In the genomic region with DNA sequence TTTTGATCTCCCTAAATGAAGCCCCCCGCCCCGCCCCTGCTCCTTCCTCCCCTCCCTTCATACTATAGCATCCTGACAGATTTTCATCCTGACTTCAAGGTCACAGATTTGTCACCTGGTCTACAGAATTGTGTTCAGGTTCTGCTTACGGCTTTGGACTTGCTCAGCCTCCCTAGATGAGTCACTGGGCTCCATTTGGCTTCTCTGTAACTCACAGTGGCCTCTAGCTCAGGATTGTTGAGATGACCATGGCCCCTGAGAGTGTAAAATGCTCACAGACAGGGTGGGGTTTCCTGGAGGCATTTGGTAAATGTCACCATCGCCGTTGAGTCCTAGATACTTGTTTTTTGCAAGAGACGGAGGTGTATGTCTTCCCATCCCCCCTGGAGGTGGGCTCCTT, we compare ENCODE assay signal across 25 mouse cellular contexts. TPM values are rescaled to one million over a fixed set of nuclear protein-coding genes. Genes with fewer than 3 reads are reported as not detected.
A peak's percentile ranks its signal among the peaks of the same experiment; 100 is the strongest.
DNase-seq lines count a peak whose midpoint lies in the region; ATAC-seq and TF ChIP-seq lines count a peak whose summit lies in the region.
"Had no signal": no experiment of that assay in that cellular context is flagged by ENCODE, and none has a peak within 500 bp of the region (broad histone marks: within the 10 kb centered on the region; RNA-seq: fewer than 3 reads in every experiment).

No protein-coding gene starts in this region.

- peak overlapping the region; percentile 72 for H3K4me2 ChIP-seq in hindbrain, embryonic 15.5 days
- H3K4me2 ChIP-seq in hindbrain, embryonic 11.5 days (replicated peaks; ENCODE audit: low read depth, low read length) = no peak overlapping the region
- peak overlapping the region; percentile 64 for H3K4me2 ChIP-seq in midbrain, embryonic 16.5 days (ENCODE audit: low read length)
- H3K4me2 ChIP-seq in midbrain, embryonic 11.5 days = no peak overlapping the region
- peak overlapping the region; percentile 82; the same call in 1 of the 2 replicates for H3K4me2 ChIP-seq in neural tube, embryonic 14.5 days (ENCODE audit: low read depth, low read length)
- H3K4me2 ChIP-seq in heart, embryonic 12.5 days = no peak overlapping the region
- H3K4me2 ChIP-seq: embryonic facial prominence, embryonic 13.5 days; heart, embryonic 15.5 days; liver, embryonic 11.5 days had no signal

- H3K4me3 ChIP-seq in cerebellum, adult 2 months (replicated peaks; ENCODE audit: insufficient read depth, low read depth, low read length) = peak overlapping the region; percentile 97
- H3K4me3 ChIP-seq in hindbrain, embryonic 15.5 days = no peak overlapping the region; the same call in 1 of the 2 replicates
- H3K4me3 ChIP-seq in hindbrain, embryonic 11.5 days (ENCODE audit: low read depth, low read length) = no peak overlapping the region
- H3K4me3 ChIP-seq in midbrain, embryonic 16.5 days (ENCODE audit: low read depth, low read length) = no peak overlapping the region; the same call in 1 of the 2 replicates
- H3K4me3 ChIP-seq in midbrain, embryonic 11.5 days (ENCODE audit: low read depth, low read length) = no peak overlapping the region
- H3K4me3 ChIP-seq in neural tube, embryonic 14.5 days (ENCODE audit: low read depth, low read length) = no peak overlapping the region; the same call in 1 of the 2 replicates
- no peak overlapping the region for H3K4me3 ChIP-seq in heart, embryonic 12.5 days
- H3K4me3 ChIP-seq: embryonic facial prominence, embryonic 13.5 days; erythroblast, embryonic 14.5 days; gastrocnemius, adult 2 months; myocyte had no signal

- H3K9me3 ChIP-seq in hindbrain, embryonic 15.5 days = no peaks in the 10 kb centered on the region
- no peaks in the 10 kb centered on the region for H3K9me3 ChIP-seq in hindbrain, embryonic 11.5 days (ENCODE audit: control insufficient read depth, low read length)
- no peaks in the 10 kb centered on the region for H3K9me3 ChIP-seq in midbrain, embryonic 16.5 days (replicated peaks; ENCODE audit: control insufficient read depth, low read length, poor library complexity, severe bottlenecking)
- H3K9me3 ChIP-seq in midbrain, embryonic 11.5 days (ENCODE audit: control insufficient read depth, low read length) = no peaks in the 10 kb centered on the region
- H3K9me3 ChIP-seq in neural tube, embryonic 14.5 days (ENCODE audit: control insufficient read depth, low read length) = no peaks in the 10 kb centered on the region
- peaks cover 8% of the 10 kb centered on the region for H3K9me3 ChIP-seq in heart, embryonic 12.5 days (replicated peaks)
- H3K9me3 ChIP-seq: forebrain, embryonic 12.5 days; heart, embryonic 15.5 days; midbrain, embryonic 10.5 days had no signal

- no peaks in the 10 kb centered on the region for H3K36me3 ChIP-seq in hindbrain, embryonic 15.5 days
- no peaks in the 10 kb centered on the region for H3K36me3 ChIP-seq in hindbrain, embryonic 11.5 days (ENCODE audit: control insufficient read depth, insufficient read depth, low read length)
- H3K36me3 ChIP-seq in midbrain, embryonic 16.5 days (ENCODE audit: control insufficient read depth, insufficient read depth, low read length) = no peaks in the 10 kb centered on the region
- H3K36me3 ChIP-seq in midbrain, embryonic 11.5 days (ENCODE audit: control insufficient read depth, insufficient read depth, low read length) = no peaks in the 10 kb centered on the region
- H3K36me3 ChIP-seq in neural tube, embryonic 14.5 days (ENCODE audit: control insufficient read depth, insufficient read depth, low read length) = no peaks in the 10 kb centered on the region
- no peaks in the 10 kb centered on the region for H3K36me3 ChIP-seq in heart, embryonic 12.5 days
- H3K36me3 ChIP-seq: embryonic facial prominence, embryonic 13.5 days; forebrain, embryonic 12.5 days; heart, embryonic 15.5 days; limb, embryonic 12.5 days; midbrain, embryonic 10.5 days had no signal

- no peak for TF ChIP-seq POLR2A in cerebellum, adult 2 months (IDR thresholded peaks at IDR 0.05; ENCODE audit: borderline replicate concordance, insufficient read depth, low read length)

- H3K27me3 ChIP-seq in cerebellum, adult 2 months (ENCODE audit: control insufficient read depth, insufficient read depth, low read length) = no peaks in the 10 kb centered on the region
- H3K27me3 ChIP-seq in hindbrain, embryonic 15.5 days = peaks cover 22% of the 10 kb centered on the region
- peaks cover 62% of the 10 kb centered on the region for H3K27me3 ChIP-seq in hindbrain, embryonic 11.5 days (ENCODE audit: control insufficient read depth, insufficient read depth, low read length)
- H3K27me3 ChIP-seq in midbrain, embryonic 16.5 days (ENCODE audit: control insufficient read depth, insufficient read depth, low read depth, low read length) = peaks cover 40% of the 10 kb centered on the region
- H3K27me3 ChIP-seq in midbrain, embryonic 11.5 days (ENCODE audit: control insufficient read depth, insufficient read depth, low read length) = peaks cover 56% of the 10 kb centered on the region
- peaks cover 27% of the 10 kb centered on the region for H3K27me3 ChIP-seq in neural tube, embryonic 14.5 days (ENCODE audit: control insufficient read depth, insufficient read depth, low read length)
- peaks cover 98% of the 10 kb centered on the region for H3K27me3 ChIP-seq in heart, embryonic 12.5 days (replicated peaks)

- peak; percentile 30 to 63 for DNase-seq in cerebellum, adult 2 months
- no peak for DNase-seq in cerebellum, adult 9-11 months
- DNase-seq in hindbrain, embryonic 11.5 days (ENCODE audit: low spot score) = no peak
- DNase-seq in midbrain, embryonic 11.5 days (ENCODE audit: low spot score, missing footprints) = no peak
- DNase-seq: adrenal gland, postnatal 14 days; gastrocnemius, adult 2 months; heart, postnatal 36 days; kidney, adult 2 months; liver, postnatal 0 days; right cerebral cortex, postnatal 14 days had no signal

- H3K4me1 ChIP-seq in cerebellum, adult 2 months (ENCODE audit: control insufficient read depth, insufficient read depth, low read length) = peaks cover 42% of the 10 kb centered on the region
- H3K4me1 ChIP-seq in hindbrain, embryonic 15.5 days (replicated peaks) = peaks cover 24% of the 10 kb centered on the region
- peaks cover 14% of the 10 kb centered on the region for H3K4me1 ChIP-seq in hindbrain, embryonic 11.5 days (replicated peaks; ENCODE audit: control insufficient read depth, insufficient read depth, low read length)
- H3K4me1 ChIP-seq in midbrain, embryonic 16.5 days (ENCODE audit: control insufficient read depth, insufficient read depth, low read length) = peaks cover 5% of the 10 kb centered on the region; the same call in 1 of the 2 replicates
- H3K4me1 ChIP-seq in midbrain, embryonic 11.5 days (ENCODE audit: control insufficient read depth, insufficient read depth, low read length) = peaks cover 13% of the 10 kb centered on the region
- H3K4me1 ChIP-seq in neural tube, embryonic 14.5 days (ENCODE audit: control insufficient read depth, insufficient read depth, low read length) = 0 out of 2 replicates have a peak, but pooled peaks cover 15% of the 10 kb centered on the region
- H3K4me1 ChIP-seq in heart, embryonic 12.5 days (replicated peaks) = peaks cover 21% of the 10 kb centered on the region

- ATAC-seq in hindbrain, embryonic 15.5 days (ENCODE audit: low FRiP score, low read depth) = no peak
- ATAC-seq in hindbrain, embryonic 11.5 days (ENCODE audit: low FRiP score) = no peak
- no peak for ATAC-seq in midbrain, embryonic 16.5 days
- no peak for ATAC-seq in midbrain, embryonic 11.5 days (ENCODE audit: low FRiP score)
- ATAC-seq in neural tube, embryonic 14.5 days (ENCODE audit: low read depth) = no peak
- ATAC-seq in heart, embryonic 12.5 days (ENCODE audit: insufficient number of reproducible peaks, low FRiP score) = no peak
- ATAC-seq: liver, postnatal 0 days; lung, postnatal 0 days had no signal

- peak overlapping the region; percentile 13; the same call in 1 of the 2 replicates for H3K27ac ChIP-seq in cerebellum, adult 2 months (ENCODE audit: insufficient read depth, low read length)
- no peak overlapping the region for H3K27ac ChIP-seq in hindbrain, embryonic 15.5 days (replicated peaks)
- H3K27ac ChIP-seq in hindbrain, embryonic 11.5 days (ENCODE audit: low read depth, low read length) = no peak overlapping the region
- H3K27ac ChIP-seq in midbrain, embryonic 16.5 days (ENCODE audit: low read length) = no peak overlapping the region
- no peak overlapping the region for H3K27ac ChIP-seq in midbrain, embryonic 11.5 days (ENCODE audit: low read depth, low read length)
- H3K27ac ChIP-seq in neural tube, embryonic 14.5 days (ENCODE audit: low read depth, low read length) = no peak overlapping the region
- H3K27ac ChIP-seq in heart, embryonic 12.5 days (ENCODE audit: poor library complexity, severe bottlenecking) = no peak overlapping the region
- H3K27ac ChIP-seq: embryonic facial prominence, embryonic 13.5 days; forebrain, embryonic 12.5 days; gastrocnemius, adult 2 months; heart, embryonic 15.5 days; kidney, postnatal 0 days; limb, embryonic 12.5 days; midbrain, embryonic 10.5 days; stomach, postnatal 0 days had no signal

- WGBS in cerebellum, adult 2 months = 25% methylated on average over 6 of the region's 6 CpGs
- 90% methylated on average over 6 of the region's 6 CpGs for WGBS in hindbrain, embryonic 15.5 days
- WGBS in hindbrain, embryonic 11.5 days = 85% methylated on average over 6 of the region's 6 CpGs
- WGBS in midbrain, embryonic 16.5 days = 90% methylated on average over 6 of the region's 6 CpGs
- 87% methylated on average over 6 of the region's 6 CpGs for WGBS in midbrain, embryonic 11.5 days
- WGBS in neural tube, embryonic 14.5 days = 82% methylated on average over 6 of the region's 6 CpGs
- WGBS in heart, embryonic 12.5 days = 76% methylated on average over 6 of the region's 6 CpGs

- TF ChIP-seq CTCF in cerebellum, adult 2 months (IDR thresholded peaks at IDR 0.05; ENCODE audit: borderline replicate concordance, insufficient read depth, low read depth, low read length) = no peak

- H3K9ac ChIP-seq in hindbrain, embryonic 15.5 days = no peak overlapping the region
- no peak overlapping the region for H3K9ac ChIP-seq in hindbrain, embryonic 11.5 days (ENCODE audit: low read depth, low read length)
- no peak overlapping the region for H3K9ac ChIP-seq in midbrain, embryonic 16.5 days (ENCODE audit: low read depth, low read length)
- H3K9ac ChIP-seq in midbrain, embryonic 11.5 days (ENCODE audit: low read length) = no peak overlapping the region
- H3K9ac ChIP-seq in neural tube, embryonic 14.5 days (replicated peaks; ENCODE audit: low read depth, low read length) = no peak overlapping the region
- H3K9ac ChIP-seq in heart, embryonic 12.5 days = no peak overlapping the region
- H3K9ac ChIP-seq: embryonic facial prominence, embryonic 13.5 days; forebrain, embryonic 12.5 days; heart, embryonic 15.5 days; limb, embryonic 12.5 days; liver, postnatal 0 days had no signal

RNA-seq across cellular contexts. Expression of gene Ppp2r2c, which starts 2.6 kb away (rescaled TPM):
- 259 and 273 TPM in 2 replicates for polyA plus RNA-seq in cerebellum, adult 2 months (2012; rRNA removed)
- polyA plus RNA-seq in hindbrain, embryonic 15.5 days (2015; fragmentation: Nextera tagmentation; extraction: Ambion mirVana) = 63.0 and 72.5 TPM in 2 replicates
- 1.9 and 3.3 TPM in 2 replicates for polyA plus RNA-seq in hindbrain, embryonic 11.5 days (2014; fragmentation: Nextera tagmentation; extraction: Ambion mirVana)
- 56.8 and 61.1 TPM in 2 replicates for polyA plus RNA-seq in midbrain, embryonic 16.5 days (2015; fragmentation: Nextera tagmentation; extraction: Ambion mirVana)
- polyA plus RNA-seq in midbrain, embryonic 11.5 days (2014; fragmentation: Nextera tagmentation; extraction: Ambion mirVana) = 1.2 TPM in 2 replicates
- 64.1 and 67.0 TPM in 2 replicates for polyA plus RNA-seq in neural tube, embryonic 14.5 days (2014; fragmentation: Nextera tagmentation; extraction: Ambion mirVana)
- 0.04 and 0.14 TPM in 2 replicates for polyA plus RNA-seq in heart, embryonic 12.5 days (2016; fragmentation: Nextera tagmentation; extraction: Ambion mirVana)
- polyA plus RNA-seq: erythroblast, embryonic 14.5 days; liver, postnatal 0 days; lung, postnatal 0 days had no signal

RNA-seq across cellular contexts. Expression of gene Man2b2, which starts 40.5 kb away (rescaled TPM):
- 29.2 and 30.1 TPM in 2 replicates for polyA plus RNA-seq in cerebellum, adult 2 months (2012; rRNA removed)
- polyA plus RNA-seq in hindbrain, embryonic 15.5 days (2015; fragmentation: Nextera tagmentation; extraction: Ambion mirVana) = 12.8 and 13.4 TPM in 2 replicates
- polyA plus RNA-seq in hindbrain, embryonic 11.5 days (2014; fragmentation: Nextera tagmentation; extraction: Ambion mirVana) = 10.4 and 12.2 TPM in 2 replicates
- 11.5 and 11.6 TPM in 2 replicates for polyA plus RNA-seq in midbrain, embryonic 16.5 days (2015; fragmentation: Nextera tagmentation; extraction: Ambion mirVana)
- polyA plus RNA-seq in midbrain, embryonic 11.5 days (2014; fragmentation: Nextera tagmentation; extraction: Ambion mirVana) = 11.9 and 12.4 TPM in 2 replicates
- 12.2 and 14.0 TPM in 2 replicates for polyA plus RNA-seq in neural tube, embryonic 14.5 days (2014; fragmentation: Nextera tagmentation; extraction: Ambion mirVana)
- polyA plus RNA-seq in heart, embryonic 12.5 days (2016; fragmentation: Nextera tagmentation; extraction: Ambion mirVana) = 18.4 and 19.7 TPM in 2 replicates

Comparison
In these comparisons a context has a peak if more than half of its experiments do, and no peak if none do; other contexts are left out.
1. DNase-seq: peak in cerebellum, adult 2 months (2 of 2); none in cerebellum, adult 9-11 months (single experiment), hindbrain, embryonic 11.5 days (single experiment) and midbrain, embryonic 11.5 days (single experiment).
2. H3K4me2 ChIP-seq: peak in hindbrain, embryonic 15.5 days (single experiment), midbrain, embryonic 16.5 days (single experiment) and neural tube, embryonic 14.5 days (single experiment); none in hindbrain, embryonic 11.5 days (single experiment), midbrain, embryonic 11.5 days (single experiment) and heart, embryonic 12.5 days (single experiment).
3. RNA of gene Ppp2r2c, which starts 2.6 kb away (polyA plus RNA-seq): 259 to 273 TPM in cerebellum, adult 2 months, 63.0 to 72.5 TPM in hindbrain, embryonic 15.5 days, 64.1 to 67.0 TPM in neural tube, embryonic 14.5 days and 56.8 to 61.1 TPM in midbrain, embryonic 16.5 days; 1.9 to 3.3 TPM in hindbrain, embryonic 11.5 days, 1.2 TPM in midbrain, embryonic 11.5 days and 0.04 to 0.14 TPM in heart, embryonic 12.5 days; every median in the first group is over 10 times any median in the second.